Mouse (Mus musculus): ENCODE measurements around the gene Clpp.

Gene Clpp

GRCm38 (mm10) chr17:57030931-57031660 lies 41.0 kb downstream of the Clpp start, which contains the start of gene Khsrp:
TSS of gene Khsrp (minus strand) at chr17:57031522.
- peak; percentile 17 for DNase-seq (ENCODE audit: low read depth, low spot score)

- DNase-seq (ENCODE audit: low read depth, low spot score), result peak; percentile 100
These were observed 41.7 kb downstream of the Clpp start for GRCm38 (mm10) chr17:57031661-57032420.

GRCm38 (mm10) chr17:57032854-57033253 lies 42.7 kb downstream of the Clpp start:
- no peak for DNase-seq (ENCODE audit: low read depth, low spot score)

GRCm38 (mm10) chr17:57038978-57039377 lies 48.9 kb downstream of the Clpp start:
- DNase-seq (ENCODE audit: low read depth, low spot score), result no peak

- no peak for DNase-seq (ENCODE audit: low read depth, low spot score)
These were observed 51.4 kb downstream of the Clpp start, which contains the start of gene Slc25a41 for GRCm38 (mm10) chr17:57041554-57041953. TSS of gene Slc25a41 (minus strand) at chr17:57041654.
